Comparison of ENCODE assay signal across 8 mouse cellular contexts in the genomic region with DNA sequence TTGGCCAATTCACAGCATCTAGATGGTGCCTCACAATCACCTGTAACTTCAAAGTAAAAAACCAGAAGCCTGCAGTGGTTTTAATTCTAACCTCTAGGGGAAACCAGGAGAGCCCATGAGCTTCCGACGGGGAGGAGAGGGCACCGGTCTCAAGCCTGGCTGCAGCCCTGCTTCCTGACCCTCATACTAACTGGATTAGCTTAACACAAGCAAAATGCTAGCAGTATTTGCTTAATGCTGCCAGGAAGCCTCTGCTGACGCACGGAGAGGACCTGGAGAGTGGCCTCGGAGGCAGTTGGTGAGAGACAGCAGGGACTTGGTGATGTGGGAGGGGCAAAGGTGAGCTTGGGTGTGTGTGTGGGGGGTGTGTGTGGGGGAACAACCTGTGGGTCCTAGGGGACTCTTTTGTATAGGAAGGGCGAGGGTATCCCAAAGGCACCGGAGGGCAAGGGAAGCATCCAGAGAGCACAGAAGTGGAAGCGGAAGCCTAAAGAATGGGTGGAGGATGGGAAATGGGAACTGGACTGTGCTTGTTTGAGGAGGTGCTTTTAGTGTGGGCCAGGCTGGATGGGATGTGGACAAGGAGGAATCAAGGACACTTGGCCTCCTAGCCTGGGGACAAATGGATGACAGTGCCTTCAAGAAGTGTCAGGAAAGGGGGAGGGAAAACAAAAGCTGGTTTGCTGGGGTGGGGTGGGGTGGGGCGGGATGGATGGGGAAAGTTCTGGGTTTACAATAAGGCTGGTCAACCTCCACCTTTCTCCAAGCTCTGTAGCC. TPM values are rescaled to one million over a fixed set of nuclear protein-coding genes. Genes with fewer than 3 reads are reported as not detected.
DNase-seq lines count a peak whose midpoint lies in the region; ATAC-seq and TF ChIP-seq lines count a peak whose summit lies in the region.

A gene (plus strand): TSS at position 141 of the 777 bp plus-strand sequence.

- no peak for DNase-seq in heart, adult 8-10 months (ENCODE audit: low spot score)
- peak; percentile 84 for DNase-seq in ES-CJ7 (ENCODE audit: low read depth, low spot score)
- DNase-seq in embryonic facial prominence, embryonic 14.5 days (ENCODE audit: low spot score) = no peak
- no peak for DNase-seq in left cerebral cortex, adult 8-10 months (ENCODE audit: low spot score in 2 of 2)
- DNase-seq in midbrain, postnatal 0 days (ENCODE audit: low spot score) = no peak
- DNase-seq in spleen, postnatal 4 days (ENCODE audit: low spot score in 2 of 2) = no peak
- DNase-seq in urinary bladder, postnatal 25 days (ENCODE audit: low spot score) = no peak

- no peaks in the 10 kb centered on the region for H3K9me3 ChIP-seq in heart, embryonic 16.5 days (replicated peaks; ENCODE audit: control insufficient read depth, low read length)
- H3K9me3 ChIP-seq in embryonic facial prominence, embryonic 14.5 days (ENCODE audit: control insufficient read depth, low read length) = no peaks in the 10 kb centered on the region
- H3K9me3 ChIP-seq in midbrain, postnatal 0 days (ENCODE audit: low read length) = no peaks in the 10 kb centered on the region

- H3K36me3 ChIP-seq in heart, embryonic 16.5 days (ENCODE audit: control insufficient read depth, insufficient read depth) = no peaks in the 10 kb centered on the region
- no peaks in the 10 kb centered on the region for H3K36me3 ChIP-seq in embryonic facial prominence, embryonic 14.5 days (ENCODE audit: control insufficient read depth, insufficient read depth, low read length)
- no peaks in the 10 kb centered on the region for H3K36me3 ChIP-seq in midbrain, postnatal 0 days (ENCODE audit: insufficient read depth, low read length)

- H3K4me1 ChIP-seq in heart, embryonic 16.5 days (ENCODE audit: control insufficient read depth, insufficient read depth, low read length) = peaks cover 13% of the 10 kb centered on the region
- no peaks in the 10 kb centered on the region for H3K4me1 ChIP-seq in embryonic facial prominence, embryonic 14.5 days (ENCODE audit: control insufficient read depth, insufficient read depth, low read length)
- peaks cover 5% of the 10 kb centered on the region; the same call in 1 of the 2 replicates for H3K4me1 ChIP-seq in midbrain, postnatal 0 days (ENCODE audit: insufficient read depth, low read length)

- H3K27ac ChIP-seq in heart, embryonic 16.5 days (ENCODE audit: low read length) = no peak within 1 kb of the TSS
- no peak within 1 kb of the TSS for H3K27ac ChIP-seq in embryonic facial prominence, embryonic 14.5 days (replicated peaks; ENCODE audit: low read depth, low read length)
- H3K27ac ChIP-seq in midbrain, postnatal 0 days (ENCODE audit: low read depth, low read length) = no peak within 1 kb of the TSS

- H3K27me3 ChIP-seq in heart, embryonic 16.5 days (ENCODE audit: control insufficient read depth, insufficient read depth, low read length) = no peaks in the 10 kb centered on the region
- no peaks in the 10 kb centered on the region for H3K27me3 ChIP-seq in embryonic facial prominence, embryonic 14.5 days (replicated peaks; ENCODE audit: control insufficient read depth, insufficient read depth, low read length)
- H3K27me3 ChIP-seq in midbrain, postnatal 0 days (ENCODE audit: insufficient read depth, low read length) = no peaks in the 10 kb centered on the region

- 57% methylated on average over 10 of the region's 10 CpGs for WGBS in heart, embryonic 16.5 days
- 57% methylated on average over 10 of the region's 10 CpGs for WGBS in embryonic facial prominence, embryonic 14.5 days
- WGBS in midbrain, postnatal 0 days = 67% methylated on average over 10 of the region's 10 CpGs

- H3K4me2 ChIP-seq in heart, embryonic 16.5 days (ENCODE audit: low read depth, low read length) = no peak within 1 kb of the TSS
- H3K4me2 ChIP-seq in embryonic facial prominence, embryonic 14.5 days (ENCODE audit: low read depth, low read length) = no peak within 1 kb of the TSS
- no peak within 1 kb of the TSS for H3K4me2 ChIP-seq in midbrain, postnatal 0 days (ENCODE audit: low read depth, low read length, poor library complexity, severe bottlenecking)

- H3K4me3 ChIP-seq in heart, embryonic 16.5 days (ENCODE audit: low read length) = no peak within 1 kb of the TSS
- H3K4me3 ChIP-seq in embryonic facial prominence, embryonic 14.5 days (ENCODE audit: low read depth, low read length) = no peak within 1 kb of the TSS
- H3K4me3 ChIP-seq in midbrain, postnatal 0 days (ENCODE audit: low read depth, low read length) = no peak within 1 kb of the TSS

- ATAC-seq in heart, embryonic 16.5 days (replicated peaks; ENCODE audit: extremely low read depth, insufficient read depth, low FRiP score) = no peak
- ATAC-seq in embryonic facial prominence, embryonic 14.5 days (ENCODE audit: low read depth) = no peak
- ATAC-seq in midbrain, postnatal 0 days (ENCODE audit: low FRiP score) = no peak

- no peak within 1 kb of the TSS for H3K9ac ChIP-seq in heart, embryonic 16.5 days (ENCODE audit: low read length)
- H3K9ac ChIP-seq in embryonic facial prominence, embryonic 14.5 days (ENCODE audit: low read depth, low read length) = no peak within 1 kb of the TSS
- no peak within 1 kb of the TSS for H3K9ac ChIP-seq in midbrain, postnatal 0 days (replicated peaks; ENCODE audit: low read length, poor library complexity, severe bottlenecking)

- TF ChIP-seq CTCF in midbrain, postnatal 0 days (IDR thresholded peaks at IDR 0.05) = no peak

RNA-seq across cellular contexts. Expression of the gene that starts here (rescaled TPM):
- polyA plus RNA-seq in heart, embryonic 16.5 days (2015; fragmentation: Nextera tagmentation; extraction: Ambion mirVana) = 51.5 and 59.3 TPM in 2 replicates
- total RNA-seq in heart, adult 8-10 months (2022) = 1 to 10 TPM; 5.5 to 8.6 (median 7.5) TPM
- polyA plus RNA-seq in embryonic facial prominence, embryonic 14.5 days (2014; fragmentation: Nextera tagmentation; extraction: Ambion mirVana) = 45.7 and 48.6 TPM in 2 replicates
- total RNA-seq in left cerebral cortex, adult 8-10 months (2022) = 10 to 100 TPM; 29.0 to 37.4 (median 31.7) TPM
- total RNA-seq in midbrain, postnatal 0 days (2014; rRNA removed) = 90.8 and 121 TPM in 2 replicates
- polyA plus RNA-seq in midbrain, postnatal 0 days (2015; fragmentation: Nextera tagmentation; extraction: Ambion mirVana) = 124 and 135 TPM in 2 replicates
